Mouse (Mus musculus) hindlimb bud, embryonic 11.5 days (tissue): ENCODE data around the gene Osm.
A peak's percentile ranks its signal among the peaks of the same experiment; 100 is the strongest.

Source experiments
- DNase-seq: peaks from one replicate; pipeline ENCODE4 v3.0.0-alpha.2; 2012; ENCODE audit warnings: low read depth, low spot score; ENCODE audit errors: extremely low spot score

The Osm gene

GRCm38 (mm10) chr11:4235665-4236545 is at the start of gene Osm:
Gene Osm, plus strand, starts transcription at chr11:4236420.
- no peak for DNase-seq

- DNase-seq, result peak; percentile 54
Measured at GRCm38 (mm10) chr11:4186486-4187317, 49.5 kb upstream of the Osm start, which contains the start of gene Tbc1d10a. Gene Tbc1d10a, plus strand, starts transcription at chr11:4186789.

GRCm38 (mm10) chr11:4187318-4187700 is 48.9 kb upstream of the Osm start:
- DNase-seq, result no peak

GRCm38 (mm10) chr11:4189182-4189581 is 47.0 kb upstream of the Osm start:
- DNase-seq, result no peak

- no peak for DNase-seq
Measured at GRCm38 (mm10) chr11:4190677-4191076, 45.5 kb upstream of the Osm start.

- DNase-seq, result no peak
Measured at GRCm38 (mm10) chr11:4192757-4193156, 43.5 kb upstream of the Osm start.

GRCm38 (mm10) chr11:4193420-4193819 is 42.8 kb upstream of the Osm start:
- DNase-seq, result no peak

GRCm38 (mm10) chr11:4195597-4196031 is 40.6 kb upstream of the Osm start:
- DNase-seq, result no peak

GRCm38 (mm10) chr11:4196636-4197035 is 39.6 kb upstream of the Osm start:
- no peak for DNase-seq

- no peak for DNase-seq
Measured at GRCm38 (mm10) chr11:4197691-4198090, 38.5 kb upstream of the Osm start.

GRCm38 (mm10) chr11:4201981-4202700 is 34.1 kb upstream of the Osm start:
- no peak for DNase-seq

GRCm38 (mm10) chr11:4202995-4203704 is 33.1 kb upstream of the Osm start:
- DNase-seq, result no peak

- DNase-seq, result no peak
Measured at GRCm38 (mm10) chr11:4203705-4204074, 32.5 kb upstream of the Osm start.

GRCm38 (mm10) chr11:4205097-4205655 is 31.0 kb upstream of the Osm start:
- no peak for DNase-seq

GRCm38 (mm10) chr11:4205951-4206350 is 30.3 kb upstream of the Osm start:
- no peak for DNase-seq

- no peak for DNase-seq
Measured at GRCm38 (mm10) chr11:4206563-4206962, 29.7 kb upstream of the Osm start.

- DNase-seq, result no peak
Measured at GRCm38 (mm10) chr11:4207655-4208054, 28.6 kb upstream of the Osm start.

GRCm38 (mm10) chr11:4209556-4209955 is 26.7 kb upstream of the Osm start:
- DNase-seq, result no peak

GRCm38 (mm10) chr11:4210786-4211185 is 25.4 kb upstream of the Osm start:
- no peak for DNase-seq

- DNase-seq, result no peak
Measured at GRCm38 (mm10) chr11:4213107-4213506, 23.1 kb upstream of the Osm start.
